Comparison of ENCODE assay signal across 12 mouse cellular contexts in the genomic region with DNA sequence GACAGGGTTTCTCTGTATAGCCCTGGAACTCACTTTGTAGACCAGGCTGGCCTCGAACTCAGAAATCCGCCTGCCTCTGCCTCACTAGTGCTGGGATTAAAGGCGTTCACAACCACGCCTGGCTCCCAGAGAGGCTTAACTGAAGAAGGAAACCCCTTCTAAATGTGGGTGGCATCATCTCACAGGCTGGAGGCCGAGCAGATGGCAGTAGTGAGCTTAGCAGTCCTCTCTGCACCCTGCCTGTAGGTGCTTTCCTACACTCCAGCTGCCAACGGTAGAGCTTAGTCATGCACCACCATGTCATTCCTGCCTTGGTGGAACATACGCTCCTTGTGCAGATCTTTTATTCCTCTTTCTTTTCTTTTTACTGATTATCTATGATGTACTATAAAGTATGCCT.
"Had no signal": no experiment of that assay in that cellular context is flagged by ENCODE, and none has a peak within 500 bp of the region (broad histone marks: within the 10 kb centered on the region; RNA-seq: fewer than 3 reads in every experiment).

No protein-coding gene starts in this region.

- DNase-seq: kidney, adult 18-20 months; kidney, adult 9 months; kidney, postnatal 14 days; kidney, postnatal 4 days; layer of hippocampus, postnatal 36 days; liver; lung, adult 18-20 months; lung, postnatal 10 days; lung, postnatal 36 days; spleen, adult 18-20 months; thymus, adult 18-20 months; thymus, postnatal 36 days had no signal
